Mouse (Mus musculus) ES-Bruce4 (cell line): Measurements from ENCODE around the gene B3gnt2.

ENCODE experiments used
- EP300 ChIP-seq: IDR thresholded peaks from 2 replicates; pipeline ENCODE4 v1.6.1; 2011; ENCODE audit warnings: low read depth, low read length; ENCODE audit not compliant: insufficient read depth
- POLR2A ChIP-seq: IDR thresholded peaks from one replicate; pipeline ENCODE4 v1.8.1; 2011; ENCODE audit warnings: low read length; ENCODE audit not compliant: insufficient read depth

DNA sequence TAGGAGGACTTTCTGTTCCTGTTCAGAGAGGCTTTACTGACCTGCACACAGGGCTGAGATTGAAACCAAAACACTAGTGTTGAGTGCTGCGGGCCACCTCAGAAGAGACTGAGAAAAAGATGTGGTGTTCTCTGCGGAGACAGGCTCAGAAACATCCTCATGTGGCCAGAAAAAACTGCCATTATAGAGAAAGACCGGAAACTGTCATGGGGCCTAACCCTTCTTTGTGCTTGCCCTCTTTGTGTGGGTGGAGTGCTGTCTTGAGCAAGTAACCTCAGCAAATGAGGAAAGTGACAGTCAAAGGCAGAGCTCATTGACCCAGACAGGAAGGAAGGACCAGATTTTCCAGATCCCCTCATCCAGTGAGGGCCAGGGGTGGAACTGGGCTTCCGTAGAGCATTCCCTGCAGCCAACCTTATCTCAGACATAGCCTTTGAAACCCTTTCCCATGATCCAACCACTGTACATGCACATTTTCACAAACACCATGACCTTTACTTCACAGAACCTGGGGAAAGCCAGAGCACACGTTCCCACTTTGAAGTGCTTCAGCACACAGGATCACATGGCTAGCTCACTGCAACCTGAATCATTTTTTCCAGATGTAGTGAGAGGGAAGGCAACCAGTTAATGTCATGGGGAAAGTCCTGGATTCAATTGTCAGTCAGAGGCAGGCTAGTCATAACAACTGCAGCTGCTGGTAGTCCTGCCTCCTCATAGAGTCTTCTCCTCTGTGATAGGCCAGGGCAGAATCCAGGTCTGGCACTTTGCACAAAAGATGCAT is 46.6 kb downstream of the B3gnt2 start:
- TF ChIP-seq EP300 (no peak), POLR2A (no peak)
